Mouse (Mus musculus): ENCODE measurements around the gene Irak4. TPM values are rescaled to one million over a fixed set of nuclear protein-coding genes. Genes with fewer than 3 reads are reported as not detected.
A peak's percentile ranks its signal among the peaks of the same experiment; 100 is the strongest.

Gene Irak4
- total RNA-seq, 2 experiments from 2014 or later, result 1.8 to 2.3 TPM

- no peak for DNase-seq (ENCODE audit: low spot score)
These were observed 15.6 kb downstream of the Irak4 start for GRCm38 (mm10) chr15:94558895-94559656.

GRCm38 (mm10) chr15:94564909-94565308 is 21.5 kb downstream of the Irak4 start:
- DNase-seq (ENCODE audit: low spot score), result no peak

GRCm38 (mm10) chr15:94565854-94566253 is 22.4 kb downstream of the Irak4 start:
- DNase-seq (ENCODE audit: low spot score), result no peak

- DNase-seq (ENCODE audit: low spot score), result no peak
These were observed 25.2 kb downstream of the Irak4 start for GRCm38 (mm10) chr15:94568496-94569182.

- DNase-seq (ENCODE audit: low spot score), result no peak
These were observed 28.1 kb downstream of the Irak4 start for GRCm38 (mm10) chr15:94571501-94571900.

GRCm38 (mm10) chr15:94572746-94573145 is 29.3 kb downstream of the Irak4 start:
- DNase-seq (ENCODE audit: low spot score), result no peak

GRCm38 (mm10) chr15:94574566-94575268 is 31.3 kb downstream of the Irak4 start:
- no peak for DNase-seq (ENCODE audit: low spot score)

GRCm38 (mm10) chr15:94582000-94582593 is 38.7 kb downstream of the Irak4 start:
- DNase-seq (ENCODE audit: low spot score), result no peak

GRCm38 (mm10) chr15:94583153-94583552 is 39.7 kb downstream of the Irak4 start:
- no peak for DNase-seq (ENCODE audit: low spot score)

- no peak for DNase-seq (ENCODE audit: low spot score)
These were observed 41.3 kb downstream of the Irak4 start for GRCm38 (mm10) chr15:94584738-94585137.

- DNase-seq (ENCODE audit: low spot score), result no peak
These were observed 44.6 kb downstream of the Irak4 start for GRCm38 (mm10) chr15:94587826-94588715.

GRCm38 (mm10) chr15:94589219-94590075 is 46.0 kb downstream of the Irak4 start, which contains the start of gene Twf1:
Gene Twf1 (minus strand): TSS chr15:94589889.
- DNase-seq (ENCODE audit: low spot score), result peak; percentile 98

- no peak for DNase-seq (ENCODE audit: low spot score)
These were observed 46.6 kb downstream of the Irak4 start for GRCm38 (mm10) chr15:94590083-94590482.

GRCm38 (mm10) chr15:94591356-94591755 is 47.9 kb downstream of the Irak4 start:
- DNase-seq (ENCODE audit: low spot score), result no peak

GRCm38 (mm10) chr15:94593586-94593985 is 50.1 kb downstream of the Irak4 start:
- no peak for DNase-seq (ENCODE audit: low spot score)

- no peak for DNase-seq (ENCODE audit: low spot score)
These were observed 56.8 kb downstream of the Irak4 start for GRCm38 (mm10) chr15:94600145-94600707.

GRCm38 (mm10) chr15:94601339-94601738 is 57.9 kb downstream of the Irak4 start:
- peak; percentile 53 for DNase-seq (ENCODE audit: low spot score)

- DNase-seq (ENCODE audit: low spot score), result no peak
These were observed 59.0 kb downstream of the Irak4 start for GRCm38 (mm10) chr15:94602441-94602840.

GRCm38 (mm10) chr15:94607768-94608167 is 64.3 kb downstream of the Irak4 start:
- no peak for DNase-seq (ENCODE audit: low spot score)
